Mouse (Mus musculus): ENCODE data around the gene Ccdc163. TPM values are rescaled to one million over a fixed set of nuclear protein-coding genes. Genes with fewer than 3 reads are reported as not detected.
"Not testable (repeated sequence)": the region's sequence is repeated elsewhere in the genome, so short reads cannot be mapped to it uniquely, and the experiment has no call there.

Ccdc163 gene
- total and polyA plus RNA-seq, 3 experiments = 15.3 to 27.9 (median 18.1) TPM

DNA sequence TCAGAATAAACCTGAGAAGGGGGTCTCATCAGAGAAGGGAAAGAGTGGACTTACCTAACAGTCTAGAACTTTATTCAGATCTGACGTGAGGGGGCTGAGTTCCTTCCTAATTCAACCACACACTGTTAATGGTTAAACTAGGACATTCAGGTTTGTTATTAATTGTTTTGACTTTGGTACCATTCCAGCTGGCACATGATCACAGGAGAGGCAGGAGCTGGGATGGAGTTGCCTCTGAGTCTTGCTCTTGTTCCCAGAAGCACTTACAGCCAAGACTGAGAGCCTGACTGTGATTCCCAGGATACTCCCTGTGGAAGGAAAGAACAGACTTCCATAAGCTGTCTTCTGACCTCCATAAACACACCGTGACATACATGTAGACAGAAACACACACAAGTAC, 48.8 kb upstream of the Ccdc163 start:
- Histone ChIP-seq H3K4me3 (replicated peaks in 1 of 3; ENCODE audit: low read depth in 2 of 3, low read length in 2 of 3, poor library complexity in 1 of 3) (no peak overlapping the region), H3K27ac (ENCODE audit: insufficient read depth, low read depth) (no peak overlapping the region), H3K4me2 (ENCODE audit: insufficient read depth, low read depth, poor library complexity, severe bottlenecking) (no peak overlapping the region), H3K79me2 (replicated peaks; ENCODE audit: control insufficient read depth, extremely low read depth, insufficient read depth, poor library complexity, severe bottlenecking) (no peaks in the 10 kb centered on the region), H3K9me3 (replicated peaks; ENCODE audit: low read length) (no peaks in the 10 kb centered on the region), H3K36me3 (replicated peaks in 1 of 2; ENCODE audit: control insufficient read depth in 1 of 2, insufficient read depth in 1 of 2, low read length in 1 of 2) (no peaks in the 10 kb centered on the region), H3K27me3 (replicated peaks) (no peaks in the 10 kb centered on the region), H3K9ac (ENCODE audit: insufficient read depth, low read depth) (no peak overlapping the region), H3K4me1 (ENCODE audit: control insufficient read depth in 1 of 2, insufficient read depth in 2 of 2) (peaks cover 3 to 17% of the 10 kb centered on the region in 2 experiments; a peak in 3 of 4 replicates)
- DNase-seq (ENCODE audit: extremely low read depth) = no peak
- in situ Hi-C loops (cut with MboI; ENCODE audit: low pct_ligation_motif_present, low pct_unique_long_range_greater_than_20kb, low sequenced_read_pairs) (no loop called here), dilution Hi-C loops (cut with MboI; ENCODE audit: extremely low pct_ligation_motif_present, extremely low pct_unique_long_range_greater_than_20kb, low sequenced_read_pairs) (no loop called here)
- TF ChIP-seq MAX (IDR thresholded peaks at IDR 0.05; ENCODE audit: low read length) (no peak), RCOR1 (conservative IDR thresholded peaks at IDR 0.05; ENCODE audit: low read depth, low read length) (no peak), KAT2A (IDR thresholded peaks at IDR 0.05; ENCODE audit: insufficient replicate concordance, low read length) (no peak), EP300 (IDR thresholded peaks at IDR 0.05; ENCODE audit: low read length) (no peak), E2F4 (IDR thresholded peaks at IDR 0.05; ENCODE audit: insufficient replicate concordance, low read depth, low read length) (no peak), CHD2 (IDR thresholded peaks at IDR 0.05; ENCODE audit: low read length) (no peak), MYC (IDR thresholded peaks at IDR 0.05; ENCODE audit: low read depth, low read length) (no peak), USF1 (IDR thresholded peaks at IDR 0.05; ENCODE audit: low read depth, low read length) (no peak)

DNA sequence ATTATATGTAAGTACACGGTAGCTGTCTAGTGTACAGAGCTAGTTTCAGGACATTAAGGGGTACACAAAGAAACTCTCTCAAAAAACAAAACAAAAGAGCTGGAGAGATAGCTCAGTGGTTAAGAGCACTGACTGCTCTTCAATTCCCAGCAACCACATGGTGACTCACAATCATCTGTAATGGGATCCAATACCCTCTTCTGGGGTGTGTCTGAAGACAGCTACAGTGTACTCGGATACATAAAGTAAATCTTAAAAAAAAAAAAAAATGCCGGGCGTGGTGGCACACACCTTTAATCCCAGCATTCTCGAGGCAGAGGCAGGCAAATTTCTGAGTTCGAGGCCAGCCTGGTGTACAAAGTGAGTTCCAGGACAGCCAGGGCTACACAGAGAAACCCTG, 48.4 kb upstream of the Ccdc163 start:
- H3K9ac ChIP-seq (ENCODE audit: insufficient read depth, low read depth); H3K4me3 ChIP-seq (replicated peaks in 1 of 3; ENCODE audit: low read depth in 2 of 3, low read length in 2 of 3, poor library complexity in 1 of 3); H3K79me2 ChIP-seq (replicated peaks; ENCODE audit: control insufficient read depth, extremely low read depth, insufficient read depth, poor library complexity, severe bottlenecking); H3K27me3 ChIP-seq (replicated peaks); H3K27ac ChIP-seq (ENCODE audit: insufficient read depth, low read depth); DNase-seq (ENCODE audit: extremely low read depth); H3K4me2 ChIP-seq (ENCODE audit: insufficient read depth, low read depth, poor library complexity, severe bottlenecking); H3K36me3 ChIP-seq (replicated peaks in 1 of 2; ENCODE audit: control insufficient read depth in 1 of 2, insufficient read depth in 1 of 2, low read length in 1 of 2); dilution Hi-C loops (cut with MboI; ENCODE audit: extremely low pct_ligation_motif_present, extremely low pct_unique_long_range_greater_than_20kb, low sequenced_read_pairs); in situ Hi-C loops (cut with MboI; ENCODE audit: low pct_ligation_motif_present, low pct_unique_long_range_greater_than_20kb, low sequenced_read_pairs); H3K9me3 ChIP-seq (replicated peaks; ENCODE audit: low read length): not testable (repeated sequence)
- peaks cover 3 to 15% of the 10 kb centered on the region in 2 experiments; a peak in 3 of 4 replicates for H3K4me1 ChIP-seq (ENCODE audit: control insufficient read depth in 1 of 2, insufficient read depth in 2 of 2)

GRCm38 (mm10) chr4:116660829-116661228, 47.5 kb upstream of the Ccdc163 start:
- Histone ChIP-seq H3K4me3 (replicated peaks in 1 of 3; ENCODE audit: low read depth in 2 of 3, low read length in 2 of 3, poor library complexity in 1 of 3) (no peak overlapping the region), H3K4me2 (ENCODE audit: insufficient read depth, low read depth, poor library complexity, severe bottlenecking) (no peak overlapping the region), H3K4me1 (ENCODE audit: control insufficient read depth in 1 of 2, insufficient read depth in 2 of 2) (peaks cover 0 to 6% of the 10 kb centered on the region in 2 experiments; a peak in 2 of 4 replicates), H3K36me3 (replicated peaks in 1 of 2; ENCODE audit: control insufficient read depth in 1 of 2, insufficient read depth in 1 of 2, low read length in 1 of 2) (no peaks in the 10 kb centered on the region), H3K79me2 (replicated peaks; ENCODE audit: control insufficient read depth, extremely low read depth, insufficient read depth, poor library complexity, severe bottlenecking) (no peaks in the 10 kb centered on the region), H3K27me3 (replicated peaks) (no peaks in the 10 kb centered on the region), H3K9ac (ENCODE audit: insufficient read depth, low read depth) (no peak overlapping the region), H3K9me3 (replicated peaks; ENCODE audit: low read length) (no peaks in the 10 kb centered on the region), H3K27ac (ENCODE audit: insufficient read depth, low read depth) (no peak overlapping the region)
- no peak for DNase-seq (ENCODE audit: extremely low read depth)
- dilution Hi-C loops (cut with MboI; ENCODE audit: extremely low pct_ligation_motif_present, extremely low pct_unique_long_range_greater_than_20kb, low sequenced_read_pairs) = no loop called here
- TF ChIP-seq NELFE (IDR thresholded peaks at IDR 0.05; ENCODE audit: low read depth, low read length) = no peak
- no peak for TF ChIP-seq CTCF (conservative IDR thresholded peaks at IDR 0.05 in 1 of 2, IDR thresholded peaks at IDR 0.05 in 1 of 2; ENCODE audit: low read depth in 2 of 2, low read length in 2 of 2)
- in situ Hi-C loops (cut with MboI; ENCODE audit: low pct_ligation_motif_present, low pct_unique_long_range_greater_than_20kb, low sequenced_read_pairs) = no loop called here
